Mouse (Mus musculus) heart, embryonic 12.5 days (tissue): ENCODE data around the gene Gm12258. TPM values are rescaled to one million over a fixed set of nuclear protein-coding genes. Genes with fewer than 3 reads are reported as not detected.
A peak's percentile ranks its signal among the peaks of the same experiment; 100 is the strongest.

Source experiments
- ATAC-seq: fragments of 200-750 bp; cut with Nextera tagmentation; 2 replicates; pipeline ENCODE4 v1.8.0; 2017; ENCODE audit warnings: moderate TSS enrichment, moderate library complexity; ENCODE audit not compliant: insufficient number of reproducible peaks, low FRiP score
- H3K27ac ChIP-seq: fragments of 300-500 bp; sonication (generic); 2 replicates; pipeline ENCODE4 v1.5.1; 2016; ENCODE audit warnings: mild to moderate bottlenecking, moderate library complexity; ENCODE audit not compliant: poor library complexity, severe bottlenecking
- H3K27me3 ChIP-seq: fragments of 300-500 bp; sonication (generic); replicated peaks from 2 replicates; pipeline ENCODE4 v1.6.1; 2016; ENCODE audit warnings: mild to moderate bottlenecking, moderate library complexity
- H3K36me3 ChIP-seq: fragments of 300-500 bp; sonication (generic); 2 replicates; pipeline ENCODE4 v1.6.1; 2016; ENCODE audit warnings: mild to moderate bottlenecking, moderate library complexity
- H3K4me1 ChIP-seq: fragments of 300-500 bp; sonication (generic); replicated peaks from 2 replicates; pipeline ENCODE4 v1.6.1; 2016; ENCODE audit warnings: mild to moderate bottlenecking
- H3K4me2 ChIP-seq: fragments of 300-500 bp; sonication (generic); 2 replicates; pipeline ENCODE4 v1.6.1; 2016; ENCODE audit warnings: mild to moderate bottlenecking, moderate library complexity
- H3K4me3 ChIP-seq: fragments of 300-500 bp; sonication (generic); 2 replicates; pipeline ENCODE4 v1.5.1; 2016; ENCODE audit warnings: mild to moderate bottlenecking
- H3K9ac ChIP-seq: fragments of 300-500 bp; sonication (generic); 2 replicates; pipeline ENCODE4 v1.6.1; 2016; ENCODE audit warnings: mild to moderate bottlenecking, moderate library complexity
- H3K9me3 ChIP-seq: fragments of 300-500 bp; sonication (generic); replicated peaks from 2 replicates; pipeline ENCODE4 v1.6.1; 2016; ENCODE audit warnings: mild to moderate bottlenecking, moderate library complexity
- WGBS: fragments of 180-500 bp; shearing (Covaris S2); methylation state at CpG from one replicate; pipeline ENCODE4 v1.1.7; 2016; 5-methylcytosine and 5-hydroxymethylcytosine counted together
- polyA plus RNA-seq: library from polyadenylated mRNA; unstranded; fragments of >200 nt; fragmentation: Nextera tagmentation; extraction: Ambion mirVana; gene quantifications from 2 replicates; pipeline ENCODE4 v1.2.1, GENCODE M21; 2016

Gm12258 gene
- polyA plus RNA-seq, 1 experiment from 2014 or later, result 5.4 TPM

- no peak overlapping the region for H3K4me3 ChIP-seq
- no peak for ATAC-seq
- no peak overlapping the region for H3K9ac ChIP-seq
- H3K36me3 ChIP-seq, result peaks cover 43% of the 10 kb centered on the region
- H3K27ac ChIP-seq, result no peak overlapping the region
- H3K4me1 ChIP-seq, result peaks cover 8% of the 10 kb centered on the region
- no peak overlapping the region for H3K4me2 ChIP-seq
- H3K27me3 ChIP-seq, result no peaks in the 10 kb centered on the region
- no peaks in the 10 kb centered on the region for H3K9me3 ChIP-seq
These were observed 54.1 kb downstream of the Gm12258 start for GRCm38 (mm10) chr11:58901080-58901479.

- Histone ChIP-seq H3K4me3 (peak within 1 kb of the TSS; percentile 84), H3K9ac (peak within 1 kb of the TSS; percentile 87), H3K9me3 (no peaks in the 10 kb centered on the region), H3K27me3 (no peaks in the 10 kb centered on the region), H3K4me2 (peak within 1 kb of the TSS; percentile 82), H3K27ac (peak within 1 kb of the TSS; percentile 88), H3K4me1 (peaks cover 8% of the 10 kb centered on the region), H3K36me3 (peaks cover 22% of the 10 kb centered on the region)
- WGBS, result under 1% methylated on average over 40 of the region's 40 CpGs
- peak; percentile 98 for ATAC-seq
These were observed 56.8 kb downstream of the Gm12258 start, which contains the start of gene Zfp39 for GRCm38 (mm10) chr11:58903511-58904409. Gene Zfp39, minus strand, starts transcription at chr11:58904225.

- Histone ChIP-seq H3K9ac (peak overlapping the region; percentile 87; the same call in 1 of the 2 replicates), H3K27me3 (no peaks in the 10 kb centered on the region), H3K36me3 (peaks cover 21% of the 10 kb centered on the region), H3K4me3 (peak overlapping the region; percentile 84), H3K4me2 (peak overlapping the region; percentile 82), H3K27ac (no peak overlapping the region), H3K4me1 (peaks cover 8% of the 10 kb centered on the region), H3K9me3 (no peaks in the 10 kb centered on the region)
- 4% methylated on average over 8 of the region's 8 CpGs for whole genome bisulfite sequencing
- ATAC-seq, result peak; percentile 9; the same call in 1 of the 2 replicates
These were observed 57.4 kb downstream of the Gm12258 start for GRCm38 (mm10) chr11:58904410-58904718.

- Histone ChIP-seq H3K36me3 (peaks cover 21% of the 10 kb centered on the region), H3K4me3 (no peak overlapping the region), H3K27ac (no peak overlapping the region), H3K27me3 (no peaks in the 10 kb centered on the region), H3K9me3 (no peaks in the 10 kb centered on the region), H3K9ac (no peak overlapping the region), H3K4me1 (peaks cover 8% of the 10 kb centered on the region), H3K4me2 (no peak overlapping the region)
- 47% methylated on average over 6 of the region's 6 CpGs for WGBS
- peak; percentile 47; the same call in 1 of the 2 replicates for ATAC-seq
These were observed 57.9 kb downstream of the Gm12258 start for GRCm38 (mm10) chr11:58904838-58905237.

Other genes starting within 250 kb of the Gm12258 start
- gene 2210407C18Rik, start 231.1 kb upstream of the Gm12258 start, polyA plus RNA-seq, result not detected in 2 replicates
- not detected in 2 replicates for gene Olfr323, start 216.7 kb upstream of the Gm12258 start, polyA plus RNA-seq
- 1.5 and 2.0 TPM in 2 replicates for gene Trim58, start 206.7 kb upstream of the Gm12258 start, polyA plus RNA-seq
- not detected in 2 replicates for gene Olfr322, start 188.4 kb upstream of the Gm12258 start, polyA plus RNA-seq
- gene Olfr320, start 166.1 kb upstream of the Gm12258 start, polyA plus RNA-seq, result not detected in 2 replicates
- not detected in 2 replicates for gene Olfr319, start 148.0 kb upstream of the Gm12258 start, polyA plus RNA-seq
- not detected in 2 replicates for gene Olfr318, start 123.1 kb upstream of the Gm12258 start, polyA plus RNA-seq
- gene Olfr317, start 107.9 kb upstream of the Gm12258 start, polyA plus RNA-seq, result not detected in 2 replicates
- gene Olfr316, start 94.4 kb upstream of the Gm12258 start, polyA plus RNA-seq, result not detected in 2 replicates
- gene Olfr315, start 74.0 kb upstream of the Gm12258 start, polyA plus RNA-seq, result not detected in 2 replicates
- 0.10 TPM in 1 of 2 replicates, not detected in the other for gene Olfr314, start 64.2 kb upstream of the Gm12258 start, polyA plus RNA-seq
- 0.65 and 1.1 TPM in 2 replicates for gene Fam183b, start 45.2 kb upstream of the Gm12258 start, polyA plus RNA-seq
- gene Olfr313, start 32.2 kb upstream of the Gm12258 start, polyA plus RNA-seq, result 0.18 TPM in 1 of 2 replicates, not detected in the other
- gene Olfr312, start 17.9 kb upstream of the Gm12258 start, polyA plus RNA-seq, result 0.10 and 0.12 TPM in 2 replicates
- not detected in 2 replicates for gene Olfr311, start 7.9 kb upstream of the Gm12258 start, polyA plus RNA-seq
- gene 2810021J22Rik, start 20.1 kb downstream of the Gm12258 start, polyA plus RNA-seq, result 3.6 and 4.8 TPM in 2 replicates
- 4.4 and 5.1 TPM in 2 replicates for gene Zfp39, start 57.1 kb downstream of the Gm12258 start, polyA plus RNA-seq
- 0.11 and 0.13 TPM in 2 replicates for gene Btnl10, start 70.8 kb downstream of the Gm12258 start, polyA plus RNA-seq
- gene Rnf187, start 91.8 kb downstream of the Gm12258 start, polyA plus RNA-seq, result 208 and 213 TPM in 2 replicates
- gene Hist3h2ba, start 101.8 kb downstream of the Gm12258 start, polyA plus RNA-seq, result 8.5 and 11.6 TPM in 2 replicates
- gene Hist3h2a, start 107.5 kb downstream of the Gm12258 start, polyA plus RNA-seq, result 26.5 and 28.4 TPM in 2 replicates
- gene Trim17, start 107.5 kb downstream of the Gm12258 start, polyA plus RNA-seq, result 1.1 and 1.5 TPM in 2 replicates
- gene Trim11, start 130.9 kb downstream of the Gm12258 start, polyA plus RNA-seq, result 27.6 and 30.8 TPM in 2 replicates